Mouse (Mus musculus) urinary bladder, postnatal 25 days (tissue): ENCODE measurements at regions not wholly inside any gene's neighbourhood (a gene's known extent, or its start where the extent isn't known, plus 50 kb on each side); places are given as distances from the start of the nearest gene placed in this dataset.

ENCODE experiments used
- DNase-seq: peaks from one replicate; pipeline ENCODE4 v3.0.0; 2022; ENCODE audit warnings: low spot score

DNA sequence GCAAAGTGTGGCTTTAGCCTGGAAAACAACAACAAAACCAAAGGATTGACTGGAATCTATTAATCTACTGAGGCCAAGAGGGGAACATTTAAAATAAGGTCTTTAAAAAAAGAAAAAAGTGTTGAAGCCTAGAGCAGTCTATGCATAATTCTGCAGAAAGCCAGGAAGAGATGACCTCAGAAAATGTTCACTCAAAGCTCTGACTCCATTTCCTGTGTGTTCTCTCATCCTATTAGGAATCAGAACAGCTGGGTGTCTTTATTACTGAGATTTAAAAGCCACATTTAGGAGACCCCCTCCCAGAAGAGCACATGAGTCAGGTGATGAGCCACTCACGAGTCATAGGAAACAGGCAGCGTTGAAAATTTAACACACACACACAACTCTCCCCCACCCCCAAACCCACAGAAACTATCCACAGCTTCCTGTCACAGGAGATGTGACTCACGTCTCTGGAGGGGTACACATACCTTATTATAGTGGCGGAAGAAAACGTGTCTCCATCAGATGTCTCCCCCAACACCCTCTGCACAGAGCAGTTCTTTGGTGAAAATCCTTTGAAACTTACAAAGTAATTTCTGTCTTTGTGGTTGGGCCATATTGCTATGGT lies 140.2 kb upstream of the Hmga2 start:
- no peak for DNase-seq

DNA sequence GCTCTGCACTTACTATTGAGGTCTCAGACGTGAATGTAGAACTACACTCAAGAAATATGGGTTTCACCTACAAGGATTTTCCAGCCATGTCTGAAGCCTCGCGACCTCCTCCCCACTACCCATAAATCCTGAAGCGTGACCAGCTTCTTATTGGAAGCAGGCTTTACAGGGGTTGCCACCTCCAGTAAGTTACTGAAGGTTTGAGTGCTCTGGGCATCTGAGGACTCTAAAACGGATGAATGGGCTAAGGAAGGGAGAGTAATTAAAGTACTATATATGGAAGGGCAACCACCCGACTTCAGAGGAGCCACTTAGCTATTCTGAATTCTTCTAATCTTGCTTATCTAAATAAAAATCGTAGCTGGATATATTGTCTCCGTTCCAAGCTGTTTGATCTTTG lies 136.1 kb upstream of the Hmga2 start:
- DNase-seq, result no peak

DNA sequence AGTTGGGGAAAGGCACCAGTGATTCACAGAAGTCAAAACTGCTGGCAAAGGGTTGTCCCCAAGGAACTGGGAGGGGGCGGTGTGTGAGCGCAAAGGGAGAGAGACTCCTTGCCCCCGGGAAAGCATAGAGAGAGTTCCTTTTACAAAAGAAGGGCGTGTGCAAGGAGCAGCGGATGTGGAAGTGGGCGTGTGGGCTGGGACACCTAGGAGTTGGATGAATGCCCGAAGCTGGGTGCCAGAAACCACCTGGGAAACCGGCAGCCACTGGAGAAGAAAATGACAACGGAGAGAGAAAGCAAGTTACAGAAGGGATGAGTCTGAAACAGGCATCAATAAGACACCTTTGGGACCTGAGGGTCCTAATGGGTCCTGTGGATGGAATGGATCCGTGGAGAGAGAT lies 133.8 kb upstream of the Hmga2 start:
- DNase-seq, result no peak

DNA sequence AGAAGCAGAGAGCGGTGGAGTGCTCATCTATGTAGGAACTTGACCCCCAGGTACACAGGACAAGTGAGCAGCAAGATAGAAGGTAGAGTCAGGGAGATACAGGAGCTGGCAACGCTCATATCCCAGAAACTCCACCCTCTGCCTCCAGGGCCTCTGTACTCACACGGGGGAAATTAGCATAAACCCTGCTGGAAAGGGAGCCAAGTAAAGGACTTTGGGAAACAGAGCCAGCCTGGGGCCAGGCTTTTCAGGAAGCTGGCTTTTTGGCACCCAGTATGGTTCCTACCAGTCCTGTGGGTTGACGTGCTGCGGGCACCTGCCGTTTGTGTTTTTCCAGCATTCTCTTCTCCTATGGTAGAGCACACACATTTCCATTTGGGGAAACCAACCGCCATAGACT lies 128.2 kb upstream of the Hmga2 start:
- no peak for DNase-seq

DNA sequence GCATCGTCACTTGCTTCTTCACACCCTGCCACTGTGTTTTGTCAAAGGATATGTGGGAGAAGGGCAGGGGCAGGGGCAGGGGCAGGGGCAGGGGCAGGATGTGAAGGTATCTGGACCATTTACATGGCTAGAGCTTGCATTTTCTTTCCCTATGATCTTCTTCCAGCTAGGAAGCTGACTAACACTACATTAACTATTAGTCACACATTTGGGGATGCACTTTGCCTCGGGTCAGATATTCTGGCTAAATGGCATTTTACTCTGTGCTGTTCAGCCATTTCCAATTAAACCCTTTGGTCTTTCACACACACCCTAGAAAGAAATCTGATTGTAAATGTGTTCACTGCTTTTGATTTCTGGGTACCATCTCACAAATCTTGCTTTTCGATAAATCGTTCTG lies 126.9 kb upstream of the Hmga2 start:
- no peak for DNase-seq

GRCm38 (mm10) chr10:120600735-120601134 lies 124.5 kb upstream of the Hmga2 start:
- DNase-seq, result no peak

DNA sequence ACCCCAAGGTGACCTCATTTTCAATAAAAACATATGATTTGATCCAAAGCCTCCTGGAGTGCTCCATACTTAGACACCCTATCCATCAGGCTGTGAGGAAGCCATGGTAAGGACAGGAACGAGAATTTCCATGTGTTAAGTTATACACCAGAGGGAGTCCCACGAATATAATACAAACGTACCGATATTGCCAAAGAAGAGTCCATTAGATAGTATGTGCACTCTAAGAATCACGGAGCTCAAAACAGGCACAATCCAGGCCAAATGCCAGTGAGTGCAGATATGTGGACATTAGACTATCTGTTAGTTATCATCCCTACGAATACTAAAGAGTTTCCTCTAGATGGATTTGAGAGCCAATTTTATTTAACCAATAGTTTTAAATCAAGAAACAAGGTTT lies 123.3 kb upstream of the Hmga2 start:
- DNase-seq, result no peak

DNA sequence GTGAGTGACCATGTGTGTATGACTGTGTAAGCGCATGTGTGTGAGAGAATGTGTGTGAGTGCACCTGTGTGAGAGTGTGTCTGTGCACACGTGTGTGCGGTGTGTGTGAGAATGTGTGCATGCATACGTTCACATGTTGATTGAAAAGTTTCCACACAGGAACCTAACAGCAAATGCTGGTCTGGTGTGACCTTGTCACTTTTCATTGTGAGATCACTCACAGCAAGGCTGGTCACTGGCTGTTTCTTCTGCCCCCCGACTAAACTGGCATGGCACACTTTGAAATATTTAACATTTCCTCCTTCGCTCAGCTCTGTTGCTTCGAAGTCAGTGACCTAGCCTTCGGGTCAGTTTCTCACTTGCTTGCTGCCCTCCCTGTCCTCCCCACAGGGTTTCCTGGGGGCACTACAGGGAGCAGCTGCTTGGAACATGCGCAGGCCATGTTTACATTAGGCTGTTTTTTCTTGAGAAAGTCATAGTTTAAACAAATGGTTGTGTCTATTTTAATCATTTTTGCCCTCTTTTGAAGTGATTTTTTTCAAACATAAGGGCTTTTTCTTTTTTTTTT lies 121.1 kb upstream of the Hmga2 start:
- no peak for DNase-seq

DNA sequence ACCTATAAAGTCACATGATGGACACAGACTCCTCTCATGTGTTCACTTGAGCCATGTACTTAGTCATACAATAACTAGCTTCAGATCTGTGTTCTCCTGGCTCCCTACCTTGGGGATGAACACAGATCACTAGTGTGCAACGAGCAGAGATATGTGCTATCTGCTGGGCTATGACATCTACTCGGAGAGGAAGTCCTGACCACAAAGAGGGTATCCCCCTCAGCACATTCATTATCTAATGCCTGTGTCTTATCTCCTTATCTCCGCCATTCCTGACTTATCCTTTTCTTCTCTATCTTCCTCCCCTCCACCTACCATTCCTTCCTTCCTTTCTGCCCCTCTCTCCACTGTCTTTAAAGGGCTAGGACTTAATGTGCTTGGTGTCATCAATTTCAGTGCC lies 118.9 kb upstream of the Hmga2 start:
- no peak for DNase-seq

GRCm38 (mm10) chr10:120593876-120594275 lies 117.6 kb upstream of the Hmga2 start:
- no peak for DNase-seq

- DNase-seq, result no peak
Observed at GRCm38 (mm10) chr10:120589659-120590058, 113.4 kb upstream of the Hmga2 start.

GRCm38 (mm10) chr10:120587854-120588633 lies 111.8 kb upstream of the Hmga2 start:
- DNase-seq, result no peak

- DNase-seq, result peak; percentile 16
Observed at GRCm38 (mm10) chr10:120587179-120587578, 110.9 kb upstream of the Hmga2 start.

GRCm38 (mm10) chr10:120582497-120582896 lies 106.2 kb upstream of the Hmga2 start:
- DNase-seq, result no peak

DNA sequence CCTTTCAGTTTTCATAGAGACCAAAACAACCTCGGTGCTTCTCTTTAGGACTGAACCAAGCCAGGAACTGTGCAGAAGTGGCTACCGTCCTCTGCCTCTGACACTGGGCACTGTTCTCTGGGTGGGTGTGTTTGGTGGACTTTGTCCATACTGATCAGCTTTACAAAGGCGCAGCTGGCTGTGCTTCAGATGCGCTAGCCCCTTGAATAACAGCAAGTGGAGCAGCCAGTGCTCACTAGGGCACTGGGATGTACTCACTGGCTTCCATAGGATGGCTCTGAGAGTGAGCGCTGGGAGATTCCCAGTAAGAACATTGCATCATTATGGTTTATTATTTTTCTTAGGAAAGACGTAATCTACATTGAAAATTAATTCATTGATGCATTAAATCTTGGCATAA lies 105.3 kb upstream of the Hmga2 start:
- no peak for DNase-seq

DNA sequence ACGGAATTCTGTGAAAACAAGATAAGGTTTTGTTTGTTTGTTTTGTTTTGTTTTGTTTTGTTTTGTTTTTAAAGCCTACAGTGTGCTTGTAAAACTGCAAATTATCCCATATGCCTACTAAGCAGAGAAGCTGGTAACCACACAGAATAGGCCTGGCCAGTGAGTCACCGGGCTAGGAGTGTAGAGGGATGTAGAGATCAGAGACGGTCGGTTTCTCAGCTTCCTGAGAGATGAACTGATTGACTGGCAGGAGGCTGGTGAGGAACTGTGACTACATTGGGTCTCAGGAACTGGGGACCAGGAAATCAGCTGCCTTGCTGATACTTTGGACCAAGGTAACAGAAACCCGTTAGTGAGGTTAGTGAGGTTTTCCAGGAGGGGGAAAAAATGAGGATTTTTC lies 100.6 kb upstream of the Hmga2 start:
- DNase-seq, result no peak

DNA sequence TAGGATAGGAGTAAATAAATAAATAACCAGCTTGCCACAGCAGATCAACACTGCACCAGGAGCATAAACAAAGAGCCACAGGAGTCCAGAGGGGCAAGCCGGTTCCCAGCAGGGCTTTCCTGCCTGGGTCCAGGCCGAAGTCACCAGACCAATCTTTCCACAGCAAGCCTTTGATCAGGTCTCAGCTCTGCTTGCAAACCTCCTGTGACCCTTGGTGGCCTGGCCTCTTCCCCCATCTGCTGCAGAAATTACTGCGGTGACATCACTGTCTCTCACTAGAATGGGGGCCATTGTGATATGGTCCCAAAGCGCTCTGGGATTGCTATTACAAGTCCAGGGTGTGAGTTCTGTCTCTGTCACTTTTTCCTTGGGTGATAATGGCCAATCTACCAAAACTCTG lies 99.9 kb upstream of the Hmga2 start:
- DNase-seq, result no peak

GRCm38 (mm10) chr10:120571340-120571739 lies 95.1 kb upstream of the Hmga2 start:
- DNase-seq, result no peak

GRCm38 (mm10) chr10:120565992-120566391 lies 89.7 kb upstream of the Hmga2 start:
- no peak for DNase-seq

- DNase-seq, result no peak
Observed at GRCm38 (mm10) chr10:120564859-120565258, 88.6 kb upstream of the Hmga2 start.

- no peak for DNase-seq
Observed at GRCm38 (mm10) chr10:120563926-120564325, 87.7 kb upstream of the Hmga2 start.

GRCm38 (mm10) chr10:120561821-120562220 lies 85.6 kb upstream of the Hmga2 start:
- DNase-seq, result no peak

- no peak for DNase-seq
Observed at GRCm38 (mm10) chr10:120557850-120558447, 81.7 kb upstream of the Hmga2 start.
